Mouse (Mus musculus): Measurements from ENCODE around the gene Cuedc2. TPM values are rescaled to one million over a fixed set of nuclear protein-coding genes. Genes with fewer than 3 reads are reported as not detected.

The Cuedc2 gene
- total and polyA plus RNA-seq, 3 experiments = 251 to 302 (median 297) TPM

DNA sequence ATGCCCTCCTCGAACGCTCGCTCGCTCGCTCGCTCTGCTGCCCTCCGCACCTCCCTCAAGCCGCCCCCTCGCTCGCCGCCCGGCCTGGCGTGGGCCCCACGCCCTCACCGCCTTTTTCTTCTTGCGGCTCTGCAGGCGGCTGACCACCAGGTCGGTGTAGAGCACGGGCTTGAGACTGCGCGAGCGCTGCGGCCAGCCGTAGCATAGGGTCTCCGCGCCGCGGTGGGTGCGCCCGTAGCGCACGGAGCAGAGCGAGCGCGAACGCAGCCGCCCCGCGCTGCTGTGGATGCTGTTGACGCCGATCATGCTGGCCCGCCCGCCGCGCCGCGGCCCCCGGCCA, 21.0 kb downstream of the Cuedc2 start:
- no peak for DNase-seq (ENCODE audit: low read depth, low spot score)
- no peaks in the 10 kb centered on the region for H3K79me2 ChIP-seq (ENCODE audit: control insufficient read depth, insufficient read depth, low read length, poor library complexity)
- H3K9ac ChIP-seq (ENCODE audit: control insufficient read depth, low read depth, low read length, poor library complexity, severe bottlenecking) = no peak overlapping the region
- H3K36me3 ChIP-seq (ENCODE audit: control insufficient read depth in 1 of 2, insufficient read depth in 2 of 2, low read length in 2 of 2) = peaks cover 0 to 18% of the 10 kb centered on the region in 2 experiments; a peak in 2 of 4 replicates
- no peaks in the 10 kb centered on the region for H3K9me3 ChIP-seq (replicated peaks; ENCODE audit: insufficient read depth, low read length)
- TF ChIP-seq CHD2 (IDR thresholded peaks at IDR 0.05; ENCODE audit: low read length) (no peak), MXI1 (IDR thresholded peaks at IDR 0.05; ENCODE audit: low read depth, low read length) (no peak), MAZ (IDR thresholded peaks at IDR 0.05; ENCODE audit: low read depth, low read length) (no peak), GABPA (IDR thresholded peaks at IDR 0.05; ENCODE audit: low read depth, low read length) (no peak), ELF1 (IDR thresholded peaks at IDR 0.05; ENCODE audit: low read depth, low read length) (no peak), KAT2A (conservative IDR thresholded peaks at IDR 0.05; ENCODE audit: low read depth, low read length) (no peak), ETS1 (IDR thresholded peaks at IDR 0.05; ENCODE audit: low read depth, low read length) (no peak), E2F4 (IDR thresholded peaks at IDR 0.05; ENCODE audit: borderline replicate concordance, low read depth, low read length) (no peak), MYB (IDR thresholded peaks at IDR 0.05; ENCODE audit: low read depth, low read length) (no peak), POLR2A (IDR thresholded peaks at IDR 0.05; ENCODE audit: control insufficient read depth in 1 of 2, insufficient read depth in 1 of 2, low read depth in 1 of 2, low read length in 2 of 2, poor library complexity in 1 of 2) (no peak)
- no peak overlapping the region for H3K27ac ChIP-seq (ENCODE audit: control insufficient read depth, low read depth, low read length)
- no peak overlapping the region for H3K4me3 ChIP-seq (ENCODE audit: control insufficient read depth in 1 of 2, insufficient read depth in 1 of 2, low read depth in 2 of 2, low read length in 2 of 2)
- H3K4me1 ChIP-seq (ENCODE audit: control insufficient read depth in 1 of 2, insufficient read depth in 2 of 2, low read length in 2 of 2) = peaks cover 14 to 37% of the 10 kb centered on the region in 2 experiments
- no peaks in the 10 kb centered on the region for H3K27me3 ChIP-seq (ENCODE audit: control insufficient read depth in 1 of 2, insufficient read depth in 2 of 2, low read length in 2 of 2)

DNA sequence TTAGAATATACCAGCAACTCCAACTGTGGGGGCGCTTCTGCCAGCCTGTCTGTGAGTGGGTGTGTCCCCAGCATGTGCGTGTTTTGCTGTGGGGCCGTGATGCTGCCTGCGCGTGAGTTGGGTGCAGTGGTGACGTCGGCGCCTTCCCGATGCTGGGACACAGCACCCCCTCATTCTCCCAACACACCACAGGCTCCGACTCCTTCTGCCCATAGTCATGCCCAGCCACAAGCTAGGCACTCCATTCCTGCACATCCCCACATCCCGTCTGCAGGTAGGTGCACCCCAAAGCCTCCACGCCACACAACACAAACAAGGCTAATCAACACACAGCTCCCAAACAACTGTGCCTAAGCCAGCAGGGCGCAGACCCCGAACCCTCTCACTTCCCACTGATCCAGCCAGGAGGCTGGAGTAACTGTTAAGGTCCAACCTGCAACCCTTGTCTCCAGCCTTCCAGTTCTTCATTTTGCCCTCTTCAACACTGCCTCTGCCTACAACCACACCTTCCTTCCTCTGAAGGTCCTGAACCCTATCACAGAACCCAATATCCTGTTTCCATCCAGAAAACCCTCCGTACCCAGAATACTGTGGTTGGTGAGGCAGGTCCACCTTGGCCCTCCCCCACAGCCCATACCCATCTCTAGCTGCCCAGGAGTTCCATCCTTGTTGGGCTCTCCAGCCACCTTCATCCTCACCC, 21.5 kb downstream of the Cuedc2 start:
- TF ChIP-seq ZC3H11A (IDR thresholded peaks at IDR 0.05; ENCODE audit: low read depth, low read length) = no peak
- H3K27ac ChIP-seq (ENCODE audit: control insufficient read depth, low read depth, low read length) = no peak overlapping the region
- H3K27me3 ChIP-seq (ENCODE audit: control insufficient read depth in 1 of 2, insufficient read depth in 2 of 2, low read length in 2 of 2) = no peaks in the 10 kb centered on the region
- H3K9me3 ChIP-seq (replicated peaks; ENCODE audit: insufficient read depth, low read length) = no peaks in the 10 kb centered on the region
- H3K36me3 ChIP-seq (ENCODE audit: control insufficient read depth in 1 of 2, insufficient read depth in 2 of 2, low read length in 2 of 2) = peaks cover 0 to 18% of the 10 kb centered on the region in 2 experiments; a peak in 2 of 4 replicates
- no peak overlapping the region for H3K9ac ChIP-seq (ENCODE audit: control insufficient read depth, low read depth, low read length, poor library complexity, severe bottlenecking)
- peaks cover 14 to 37% of the 10 kb centered on the region in 2 experiments for H3K4me1 ChIP-seq (ENCODE audit: control insufficient read depth in 1 of 2, insufficient read depth in 2 of 2, low read length in 2 of 2)
- H3K4me3 ChIP-seq (ENCODE audit: control insufficient read depth in 1 of 2, insufficient read depth in 1 of 2, low read depth in 2 of 2, low read length in 2 of 2) = no peak overlapping the region
- no peak for DNase-seq (ENCODE audit: low read depth, low spot score)
- no peaks in the 10 kb centered on the region for H3K79me2 ChIP-seq (ENCODE audit: control insufficient read depth, insufficient read depth, low read length, poor library complexity)

DNA sequence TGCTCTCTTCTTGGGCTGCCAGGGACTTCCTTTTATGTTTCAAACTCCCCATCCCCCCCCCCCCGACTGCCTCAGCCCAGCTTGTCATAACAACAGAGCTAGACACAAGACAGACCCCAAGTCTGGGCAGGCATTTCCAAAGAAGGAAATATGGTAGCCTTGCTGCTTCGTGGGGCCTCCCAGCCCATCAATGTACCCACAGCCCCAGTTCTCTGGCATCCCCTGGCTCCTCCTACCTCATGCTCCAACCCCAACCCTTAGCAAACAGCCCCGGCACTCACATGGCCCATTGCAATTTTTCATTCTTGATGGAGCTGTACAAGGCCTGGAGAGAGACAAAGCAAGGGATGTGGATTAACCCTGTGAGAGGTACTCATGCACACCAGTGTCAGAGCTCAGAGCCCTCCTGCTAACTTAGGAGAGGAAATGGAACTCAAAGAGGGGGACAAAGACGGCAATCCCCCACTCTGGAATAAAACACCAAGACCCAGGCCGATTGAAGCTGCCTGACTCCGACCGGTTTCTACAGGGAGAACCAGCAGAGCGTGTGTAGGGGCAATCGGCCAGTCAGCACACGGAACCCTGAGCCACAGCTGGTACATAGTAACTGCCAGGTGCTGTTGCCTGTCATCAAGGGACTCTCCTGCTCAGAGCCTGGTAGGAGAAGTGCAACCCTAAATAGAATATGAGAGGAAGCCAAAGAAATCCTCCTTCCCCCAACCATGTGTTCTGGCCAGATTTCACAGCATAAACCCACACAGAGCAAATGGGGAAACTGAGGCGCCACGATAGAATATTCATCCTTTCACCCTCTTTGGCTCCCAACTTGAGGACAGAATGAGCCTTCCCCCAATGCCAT, 22.5 kb downstream of the Cuedc2 start:
- Histone ChIP-seq H3K4me3 (ENCODE audit: control insufficient read depth in 1 of 2, insufficient read depth in 1 of 2, low read depth in 2 of 2, low read length in 2 of 2) (no peak overlapping the region), H3K79me2 (ENCODE audit: control insufficient read depth, insufficient read depth, low read length, poor library complexity) (no peaks in the 10 kb centered on the region), H3K36me3 (ENCODE audit: control insufficient read depth in 1 of 2, insufficient read depth in 2 of 2, low read length in 2 of 2) (peaks cover 0 to 16% of the 10 kb centered on the region in 2 experiments; a peak in 2 of 4 replicates), H3K9ac (ENCODE audit: control insufficient read depth, low read depth, low read length, poor library complexity, severe bottlenecking) (peak overlapping the region; percentile 8; the same call in 1 of the 2 replicates), H3K9me3 (replicated peaks; ENCODE audit: insufficient read depth, low read length) (no peaks in the 10 kb centered on the region), H3K27me3 (ENCODE audit: control insufficient read depth in 1 of 2, insufficient read depth in 2 of 2, low read length in 2 of 2) (no peaks in the 10 kb centered on the region), H3K4me1 (ENCODE audit: control insufficient read depth in 1 of 2, insufficient read depth in 2 of 2, low read length in 2 of 2) (peaks cover 14 to 30% of the 10 kb centered on the region in 2 experiments), H3K27ac (ENCODE audit: control insufficient read depth, low read depth, low read length) (peak overlapping the region; percentile 88)
- no peak for DNase-seq (ENCODE audit: low read depth, low spot score)
- TF ChIP-seq SMC3 (IDR thresholded peaks at IDR 0.05; ENCODE audit: low read depth, low read length) (no peak), CHD1 (IDR thresholded peaks at IDR 0.05; ENCODE audit: low read depth, low read length) (no peak), JUND (IDR thresholded peaks at IDR 0.05; ENCODE audit: low read depth, low read length) (no peak), POLR2AphosphoS5 (IDR thresholded peaks at IDR 0.05; ENCODE audit: borderline replicate concordance, low read depth, low read length) (no peak), USF1 (IDR thresholded peaks at IDR 0.05; ENCODE audit: low read depth, low read length) (no peak), ZKSCAN1 (IDR thresholded peaks at IDR 0.05; ENCODE audit: low read depth, low read length) (no peak), E2F4 (IDR thresholded peaks at IDR 0.05; ENCODE audit: borderline replicate concordance, low read depth, low read length) (no peak), RCOR1 (IDR thresholded peaks at IDR 0.05; ENCODE audit: low read depth, low read length) (no peak; the same call in 1 of the 2 replicates), CHD2 (IDR thresholded peaks at IDR 0.05; ENCODE audit: low read length) (no peak), USF2 (IDR thresholded peaks at IDR 0.05; ENCODE audit: borderline replicate concordance in 1 of 2, insufficient read depth in 1 of 2, low read depth in 1 of 2, low read length in 2 of 2) (no peak), POLR2A (IDR thresholded peaks at IDR 0.05; ENCODE audit: control insufficient read depth in 1 of 2, insufficient read depth in 1 of 2, low read depth in 1 of 2, low read length in 2 of 2, poor library complexity in 1 of 2) (no peak), MAFK (IDR thresholded peaks at IDR 0.05; ENCODE audit: borderline replicate concordance, low read depth, low read length) (no peak), CTCF (IDR thresholded peaks at IDR 0.05 in 2 of 3, conservative IDR thresholded peaks at IDR 0.05 in 1 of 3; ENCODE audit: control insufficient read depth in 1 of 3, insufficient read depth in 1 of 3, low read depth in 2 of 3, low read length in 3 of 3, poor library complexity in 1 of 3, severe bottlenecking in 1 of 3) (no peak), UBTF (IDR thresholded peaks at IDR 0.05; ENCODE audit: borderline replicate concordance, insufficient read depth, low read depth, low read length) (no peak), KAT2A (conservative IDR thresholded peaks at IDR 0.05; ENCODE audit: low read depth, low read length) (no peak)

All from MEL (cell line).